Mouse (Mus musculus) G1E (cell line): ENCODE results near the gene Chp1.

Source experiments
- CTCF ChIP-seq: IDR thresholded peaks from 2 replicates; pipeline ENCODE4 v1.5.1; 2012; ENCODE audit warnings: low read depth, low read length, inconsistent platforms, mixed read lengths
- GATA1 ChIP-seq: IDR thresholded peaks from 2 replicates; pipeline ENCODE4 v1.6.1; 2012; ENCODE audit warnings: borderline replicate concordance, low read length, inconsistent platforms, mixed read lengths
- GATA2 ChIP-seq: IDR thresholded peaks from 2 replicates; pipeline ENCODE4 v1.6.1; 2012; ENCODE audit warnings: low read depth, low read length, inconsistent platforms, borderline replicate concordance

GRCm38 (mm10) chr2:119548691-119549090 lies 1.2 kb downstream of the Chp1 start:
- TF ChIP-seq CTCF (no peak), GATA2 (no peak), GATA1 (no peak)
